Mouse (Mus musculus) neural tube, embryonic 11.5 days (tissue): ENCODE measurements around the gene Pard3b. TPM values are rescaled to one million over a fixed set of nuclear protein-coding genes. Genes with fewer than 3 reads are reported as not detected.
A peak's percentile ranks its signal among the peaks of the same experiment; 100 is the strongest.
"Not testable (repeated sequence)": the region's sequence is repeated elsewhere in the genome, so short reads cannot be mapped to it uniquely, and the experiment has no call there.

Experiments used
- ATAC-seq: fragments of 200-750 bp; cut with Nextera tagmentation; 2 replicates; pipeline ENCODE4 v1.8.0; 2017; ENCODE audit warnings: moderate number of reproducible peaks, mild to moderate bottlenecking, moderate TSS enrichment, moderate library complexity; ENCODE audit not compliant: insufficient read depth, low FRiP score, low TSS enrichment
- DNase-seq: peaks from one replicate; pipeline ENCODE4 v3.0.0-alpha.2; 2015; ENCODE audit warnings: low spot score
- H3K27ac ChIP-seq: fragments of 300-500 bp; sonication (generic); 2 replicates; pipeline ENCODE4 v1.5.1; 2014; ENCODE audit warnings: low read depth, mild to moderate bottlenecking, low read length
- H3K27me3 ChIP-seq: fragments of 300-500 bp; sonication (generic); 2 replicates; pipeline ENCODE4 v1.6.1; 2014; ENCODE audit warnings: mild to moderate bottlenecking, low read length, mixed read lengths; ENCODE audit not compliant: control insufficient read depth, insufficient read depth
- H3K36me3 ChIP-seq: fragments of 300-500 bp; sonication (generic); 2 replicates; pipeline ENCODE4 v1.6.1; 2014; ENCODE audit warnings: mild to moderate bottlenecking, low read length, moderate library complexity, mixed read lengths; ENCODE audit not compliant: control insufficient read depth, insufficient read depth
- H3K4me1 ChIP-seq: fragments of 300-500 bp; sonication (generic); 2 replicates; pipeline ENCODE4 v1.6.1; 2014; ENCODE audit warnings: low read length, mixed read lengths; ENCODE audit not compliant: control insufficient read depth, insufficient read depth
- H3K4me2 ChIP-seq: fragments of 300-500 bp; sonication (generic); 2 replicates; pipeline ENCODE4 v1.6.1; 2014; ENCODE audit warnings: low read depth, mild to moderate bottlenecking, moderate library complexity
- H3K4me3 ChIP-seq: fragments of 300-500 bp; sonication (generic); 2 replicates; pipeline ENCODE4 v1.5.1; 2014; ENCODE audit warnings: low read depth, low read length
- H3K9ac ChIP-seq: fragments of 300-500 bp; sonication (generic); 2 replicates; pipeline ENCODE4 v1.6.1; 2014; ENCODE audit warnings: mild to moderate bottlenecking, low read length
- H3K9me3 ChIP-seq: fragments of 300-500 bp; sonication (generic); 2 replicates; pipeline ENCODE4 v1.6.1; 2016; ENCODE audit warnings: low read length; ENCODE audit not compliant: control insufficient read depth
- WGBS: fragments of 180-500 bp; shearing (Covaris S2); extraction: QIAGEN DNeasy Blood & Tissue Kit; methylation state at CpG from one replicate; pipeline ENCODE4 v1.1.7; 2014; 5-methylcytosine and 5-hydroxymethylcytosine counted together
- polyA plus RNA-seq: library from polyadenylated mRNA; unstranded; fragments of >200 nt; fragmentation: Nextera tagmentation; extraction: Ambion mirVana; gene quantifications from 2 replicates; pipeline ENCODE4 v1.2.1, GENCODE M21; 2014

Pard3b gene
- polyA plus RNA-seq, 1 experiment from 2014 or later = 12.6 TPM

- Histone ChIP-seq H3K4me1 (no peaks in the 10 kb centered on the region), H3K4me2 (no peak overlapping the region), H3K27me3 (no peaks in the 10 kb centered on the region), H3K36me3 (no peaks in the 10 kb centered on the region), H3K9ac (no peak overlapping the region), H3K27ac (no peak overlapping the region), H3K9me3 (no peaks in the 10 kb centered on the region), H3K4me3 (no peak overlapping the region)
- DNase-seq = no peak
- WGBS = 84% methylated on average over 4 of the region's 4 CpGs
- no peak for ATAC-seq
These were observed 943.9 kb downstream of the Pard3b start for GRCm38 (mm10) chr1:62582476-62582875.

GRCm38 (mm10) chr1:62587536-62587935, 948.9 kb downstream of the Pard3b start:
- no peak for DNase-seq
- Histone ChIP-seq H3K36me3 (no peaks in the 10 kb centered on the region), H3K27ac (no peak overlapping the region), H3K4me3 (no peak overlapping the region), H3K4me1 (no peaks in the 10 kb centered on the region), H3K27me3 (no peaks in the 10 kb centered on the region), H3K9me3 (no peaks in the 10 kb centered on the region), H3K4me2 (no peak overlapping the region), H3K9ac (no peak overlapping the region)
- WGBS = 92% methylated on average over 6 of the region's 6 CpGs
- ATAC-seq = no peak

- no peaks in the 10 kb centered on the region for H3K27me3 ChIP-seq
- ATAC-seq (no peak), DNase-seq (peak; percentile 21)
- H3K9me3 ChIP-seq = no peaks in the 10 kb centered on the region
- H3K36me3 ChIP-seq = no peaks in the 10 kb centered on the region
- H3K27ac ChIP-seq = no peak overlapping the region
- no peak overlapping the region for H3K4me2 ChIP-seq
- H3K4me1 ChIP-seq = no peaks in the 10 kb centered on the region
- H3K4me3 ChIP-seq = no peak overlapping the region
- no peak overlapping the region for H3K9ac ChIP-seq
- 53% methylated on average over 6 of the region's 6 CpGs for WGBS
These were observed 952.8 kb downstream of the Pard3b start for GRCm38 (mm10) chr1:62591296-62592031.

- Histone ChIP-seq H3K9me3 (no peaks in the 10 kb centered on the region), H3K4me1 (no peaks in the 10 kb centered on the region), H3K27me3 (no peaks in the 10 kb centered on the region), H3K9ac (no peak overlapping the region), H3K4me2 (no peak overlapping the region), H3K27ac (no peak overlapping the region), H3K4me3 (no peak overlapping the region), H3K36me3 (no peaks in the 10 kb centered on the region)
- WGBS = 75% methylated on average over 3 of the region's 3 CpGs
- ATAC-seq (no peak), DNase-seq (no peak)
These were observed 956.8 kb downstream of the Pard3b start for GRCm38 (mm10) chr1:62595401-62595800.

GRCm38 (mm10) chr1:62597751-62598400, 959.3 kb downstream of the Pard3b start:
- Histone ChIP-seq H3K9ac (no peak overlapping the region), H3K27me3 (no peaks in the 10 kb centered on the region), H3K4me1 (no peaks in the 10 kb centered on the region), H3K4me2 (no peak overlapping the region), H3K9me3 (no peaks in the 10 kb centered on the region), H3K27ac (no peak overlapping the region), H3K36me3 (no peaks in the 10 kb centered on the region), H3K4me3 (no peak overlapping the region)
- 91% methylated on average over 5 of the region's 5 CpGs for WGBS
- DNase-seq (no peak), ATAC-seq (no peak)

- no peak overlapping the region for H3K4me2 ChIP-seq
- ATAC-seq (no peak), DNase-seq (no peak)
- 90% methylated on average over 5 of the region's 5 CpGs for WGBS
- no peaks in the 10 kb centered on the region for H3K27me3 ChIP-seq
- H3K27ac ChIP-seq = no peak overlapping the region
- no peaks in the 10 kb centered on the region for H3K9me3 ChIP-seq
- no peaks in the 10 kb centered on the region for H3K36me3 ChIP-seq
- H3K4me3 ChIP-seq = no peak overlapping the region
- H3K4me1 ChIP-seq = no peaks in the 10 kb centered on the region
- no peak overlapping the region for H3K9ac ChIP-seq
These were observed 959.9 kb downstream of the Pard3b start for GRCm38 (mm10) chr1:62598551-62598950.

- H3K4me2 ChIP-seq, DNase-seq, H3K36me3 ChIP-seq, H3K9ac ChIP-seq, ATAC-seq, H3K4me1 ChIP-seq, H3K9me3 ChIP-seq, H3K27ac ChIP-seq, H3K4me3 ChIP-seq, H3K27me3 ChIP-seq: not testable (repeated sequence)
- 96% methylated on average over 1 of the region's 1 CpGs for WGBS
These were observed 966.0 kb downstream of the Pard3b start for GRCm38 (mm10) chr1:62604644-62605043.

- Histone ChIP-seq H3K36me3 (no peaks in the 10 kb centered on the region), H3K4me1 (peaks cover 12% of the 10 kb centered on the region; the same call in 1 of the 2 replicates), H3K27ac (no peak overlapping the region), H3K9me3 (no peaks in the 10 kb centered on the region), H3K4me2 (no peak overlapping the region), H3K27me3 (no peaks in the 10 kb centered on the region), H3K9ac (no peak overlapping the region), H3K4me3 (no peak overlapping the region)
- ATAC-seq (no peak), DNase-seq (peak; percentile 37)
- WGBS = 52% methylated on average over 3 of the region's 3 CpGs
These were observed 979.6 kb downstream of the Pard3b start for GRCm38 (mm10) chr1:62618109-62618665.

GRCm38 (mm10) chr1:62619456-62619855, 980.8 kb downstream of the Pard3b start:
- Histone ChIP-seq H3K4me1 (peaks cover 12% of the 10 kb centered on the region; the same call in 1 of the 2 replicates), H3K9me3 (no peaks in the 10 kb centered on the region), H3K36me3 (no peaks in the 10 kb centered on the region), H3K27me3 (no peaks in the 10 kb centered on the region), H3K4me3 (no peak overlapping the region), H3K9ac (no peak overlapping the region), H3K27ac (no peak overlapping the region), H3K4me2 (no peak overlapping the region)
- DNase-seq (no peak), ATAC-seq (no peak)
- 89% methylated on average over 5 of the region's 5 CpGs for WGBS
